Mouse (Mus musculus) testis, adult 2 months (tissue): ENCODE results near the gene Smg8.

Experiments
- CTCF ChIP-seq: fragments of 200-500 bp; IDR thresholded peaks from 2 replicates; pipeline ENCODE4 v1.5.1; 2012; ENCODE audit warnings: low read depth, mild to moderate bottlenecking, inconsistent platforms, low read length, moderate library complexity; ENCODE audit not compliant: control insufficient read depth, insufficient read depth, insufficient replicate concordance
- POLR2A ChIP-seq: fragments of 200-500 bp; IDR thresholded peaks from 2 replicates; pipeline ENCODE4 v1.6.1; 2012; ENCODE audit warnings: low read depth, mild to moderate bottlenecking, inconsistent platforms, low read length, moderate library complexity; ENCODE audit not compliant: control insufficient read depth

GRCm38 (mm10) chr11:87073343-87073865, 13.2 kb downstream of the Smg8 start:
- TF ChIP-seq CTCF: peak; percentile 52; the same call in 1 of the 2 replicates
- peak; percentile 27; the same call in 1 of the 2 replicates for TF ChIP-seq POLR2A
